Mouse (Mus musculus) MEL (cell line): ENCODE measurements around the gene Zic5. TPM values are rescaled to one million over a fixed set of nuclear protein-coding genes. Genes with fewer than 3 reads are reported as not detected.

ENCODE experiments used
- DNase-seq: peaks from one replicate; pipeline ENCODE4 v3.0.0; 2011; ENCODE audit warnings: low read depth, low spot score
- H3K27ac ChIP-seq: 2 replicates; pipeline ENCODE4 v1.5.1; 2012; ENCODE audit warnings: low read depth, mild to moderate bottlenecking, control low read depth, low read length, moderate library complexity; ENCODE audit not compliant: control insufficient read depth
- H3K27me3 ChIP-seq, 2 experiments: fragments of 150-350 bp in 1 of 2; sonication (generic) in 1 of 2; 2 replicates each; pipeline ENCODE4 v1.6.1; 2012; ENCODE audit warnings: low read length in 2 of 2, mild to moderate bottlenecking in 2 of 2, improper control_type of control experiment in 1 of 2, moderate library complexity in 1 of 2; ENCODE audit not compliant: insufficient read depth in 2 of 2, control insufficient read depth in 1 of 2
- H3K36me3 ChIP-seq, 2 experiments: 2 replicates each; pipeline ENCODE4 v1.6.1; 2012 to 2014; ENCODE audit warnings: low read length in 2 of 2, improper control_type of control experiment in 1 of 2, inconsistent platforms in 1 of 2, mild to moderate bottlenecking in 1 of 2; ENCODE audit not compliant: insufficient read depth in 2 of 2, control insufficient read depth in 1 of 2
- H3K4me1 ChIP-seq, 2 experiments: fragments of 150-350 bp in 1 of 2; sonication (generic) in 1 of 2; 2 replicates each; pipeline ENCODE4 v1.6.1; 2012; ENCODE audit warnings: low read length in 2 of 2, improper control_type of control experiment in 1 of 2, mild to moderate bottlenecking in 1 of 2; ENCODE audit not compliant: insufficient read depth in 2 of 2, control insufficient read depth in 1 of 2
- H3K4me3 ChIP-seq, 2 experiments: fragments of 150-350 bp in 1 of 2; sonication (generic) in 1 of 2; 2 replicates each; pipeline ENCODE4 v1.5.1; 2012; ENCODE audit warnings: low read depth in 2 of 2, low read length in 2 of 2, mild to moderate bottlenecking in 2 of 2, moderate library complexity in 2 of 2, control low read depth in 1 of 2, improper control_type of control experiment in 1 of 2; ENCODE audit not compliant: control insufficient read depth in 1 of 2, insufficient read depth in 1 of 2
- H3K79me2 ChIP-seq: 2 replicates; pipeline ENCODE4 v1.6.1; 2012; ENCODE audit warnings: mild to moderate bottlenecking, low read length, moderate library complexity; ENCODE audit not compliant: control insufficient read depth, poor library complexity, insufficient read depth
- H3K9ac ChIP-seq: 2 replicates; pipeline ENCODE4 v1.6.1; 2012; ENCODE audit warnings: low read depth, mild to moderate bottlenecking, control low read depth, low read length, moderate library complexity; ENCODE audit not compliant: control insufficient read depth, poor library complexity, severe bottlenecking
- H3K9me3 ChIP-seq: fragments of 150-350 bp; sonication (generic); replicated peaks from 2 replicates; pipeline ENCODE4 v1.6.1; 2012; ENCODE audit warnings: mild to moderate bottlenecking, low read length, improper control_type of control experiment, moderate library complexity; ENCODE audit not compliant: insufficient read depth
- CHD1 ChIP-seq: IDR thresholded peaks from 2 replicates; pipeline ENCODE4 v1.6.1; 2012; ENCODE audit warnings: low read depth, mild to moderate bottlenecking, inconsistent platforms, low read length, improper control_type of control experiment
- CHD2 ChIP-seq: IDR thresholded peaks from 2 replicates; pipeline ENCODE4 v1.6.1; 2011; ENCODE audit warnings: low read length, improper control_type of control experiment
- ELF1 ChIP-seq: IDR thresholded peaks from 2 replicates; pipeline ENCODE4 v1.6.1; 2014; ENCODE audit warnings: low read depth, mild to moderate bottlenecking, inconsistent platforms, low read length, improper control_type of control experiment, moderate library complexity
- EP300 ChIP-seq, 2 experiments: IDR thresholded peaks; 2 replicates each; pipeline ENCODE4 v1.6.1; 2011; ENCODE audit warnings: improper control_type of control experiment in 2 of 2, low read length in 2 of 2, low read depth in 1 of 2, mild to moderate bottlenecking in 1 of 2
- JUND ChIP-seq: IDR thresholded peaks from 2 replicates; pipeline ENCODE4 v1.6.1; 2011; ENCODE audit warnings: low read depth, mild to moderate bottlenecking, improper control_type of control experiment, low read length
- KAT2A ChIP-seq: conservative IDR thresholded peaks from 2 replicates; pipeline ENCODE4 v1.6.1; 2012; ENCODE audit warnings: low read depth, low read length, improper control_type of control experiment, inconsistent platforms
- MAFK ChIP-seq: IDR thresholded peaks from 2 replicates; pipeline ENCODE4 v1.6.1; 2011; ENCODE audit warnings: low read depth, mild to moderate bottlenecking, low read length, improper control_type of control experiment, borderline replicate concordance
- MAX ChIP-seq: IDR thresholded peaks from 2 replicates; pipeline ENCODE4 v1.6.1; 2011; ENCODE audit warnings: low read length, improper control_type of control experiment
- MAZ ChIP-seq: IDR thresholded peaks from 2 replicates; pipeline ENCODE4 v1.6.1; 2012; ENCODE audit warnings: low read depth, mild to moderate bottlenecking, inconsistent platforms, low read length, improper control_type of control experiment
- MEF2A ChIP-seq: IDR thresholded peaks from 2 replicates; pipeline ENCODE4 v1.6.1; 2014; ENCODE audit warnings: low read depth, mild to moderate bottlenecking, inconsistent platforms, low read length, improper control_type of control experiment; ENCODE audit not compliant: poor library complexity, insufficient replicate concordance, severe bottlenecking; ENCODE audit errors: extremely low read depth
- MXI1 ChIP-seq: IDR thresholded peaks from 2 replicates; pipeline ENCODE4 v1.6.1; 2011; ENCODE audit warnings: mild to moderate bottlenecking, low read depth, low read length, improper control_type of control experiment
- RCOR1 ChIP-seq: IDR thresholded peaks from 2 replicates; pipeline ENCODE4 v1.6.1; 2012; ENCODE audit warnings: low read depth, mild to moderate bottlenecking, inconsistent platforms, low read length, improper control_type of control experiment
- SMC3 ChIP-seq: IDR thresholded peaks from 2 replicates; pipeline ENCODE4 v1.6.1; 2011; ENCODE audit warnings: low read depth, low read length, improper control_type of control experiment
- TAL1 ChIP-seq: IDR thresholded peaks from 2 replicates; pipeline ENCODE4 v1.6.1; 2012; ENCODE audit warnings: mild to moderate bottlenecking, inconsistent platforms, low read length, moderate library complexity, mixed read lengths
- TBP ChIP-seq: IDR thresholded peaks from 2 replicates; pipeline ENCODE4 v1.8.0; 2011; ENCODE audit warnings: low read depth, low read length, improper control_type of control experiment
- UBTF ChIP-seq: IDR thresholded peaks from 2 replicates; pipeline ENCODE4 v1.6.1; 2012; ENCODE audit warnings: low read depth, mild to moderate bottlenecking, inconsistent platforms, low read length, improper control_type of control experiment, moderate library complexity, borderline replicate concordance; ENCODE audit not compliant: insufficient read depth
- USF1 ChIP-seq: IDR thresholded peaks from 2 replicates; pipeline ENCODE4 v1.6.1; 2014; ENCODE audit warnings: low read depth, mild to moderate bottlenecking, inconsistent platforms, low read length, improper control_type of control experiment, moderate library complexity
- ZKSCAN1 ChIP-seq: IDR thresholded peaks from 2 replicates; pipeline ENCODE4 v1.6.1; 2012; ENCODE audit warnings: low read depth, mild to moderate bottlenecking, inconsistent platforms, low read length, improper control_type of control experiment, moderate library complexity
- ZMIZ1 ChIP-seq: IDR thresholded peaks from 2 replicates; pipeline ENCODE4 v1.6.1; 2012; ENCODE audit warnings: low read depth, mild to moderate bottlenecking, inconsistent platforms, low read length, improper control_type of control experiment, moderate library complexity
- polyA plus RNA-seq, 2 experiments: library from polyadenylated mRNA; stranded (reverse) in 1 of 2; unstranded in 1 of 2; fragments of >175 nt in 1 of 2; fragments of >200 nt in 1 of 2; gene quantifications; 2 replicates each; pipeline versions ENCODE4 v1.2.1 to v1.2.4; 2012; ENCODE audit warnings: low replicate concordance in 2 of 2, low read depth in 1 of 2; ENCODE audit not compliant: insufficient read length in 2 of 2, insufficient read depth in 1 of 2, missing spikeins in 1 of 2
- total RNA-seq: library from RNA; depleted of rRNA; stranded (reverse); fragments of 300-350 nt; gene quantifications from 2 replicates; pipeline ENCODE4 v1.2.3, GENCODE M21; 2012

The Zic5 gene
- total and polyA plus RNA-seq, 3 experiments, result 10.4 to 50.6 (median 23.6) TPM

GRCm38 (mm10) chr14:122467926-122468841, 2.7 kb upstream of the Zic5 start:
- Histone ChIP-seq H3K4me1 (peaks cover 0 to 5% of the 10 kb centered on the region in 2 experiments; a peak in 2 of 4 replicates), H3K9me3 (no peaks in the 10 kb centered on the region), H3K4me3 (no peak overlapping the region), H3K79me2 (peaks cover 21% of the 10 kb centered on the region), H3K27me3 (no peaks in the 10 kb centered on the region), H3K9ac (no peak overlapping the region), H3K36me3 (peaks cover 0 to 6% of the 10 kb centered on the region in 2 experiments; a peak in 2 of 4 replicates), H3K27ac (no peak overlapping the region)
- DNase-seq, result no peak
- TF ChIP-seq JUND, result no peak
- no peak for TF ChIP-seq UBTF
- no peak for TF ChIP-seq CHD2
- no peak for TF ChIP-seq USF1
- no peak for TF ChIP-seq ZMIZ1
- no peak for TF ChIP-seq MEF2A
- no peak for TF ChIP-seq EP300 (IDR thresholded peaks at IDR 0.05; ENCODE audit: low read depth in 1 of 2, low read length in 2 of 2)

DNA sequence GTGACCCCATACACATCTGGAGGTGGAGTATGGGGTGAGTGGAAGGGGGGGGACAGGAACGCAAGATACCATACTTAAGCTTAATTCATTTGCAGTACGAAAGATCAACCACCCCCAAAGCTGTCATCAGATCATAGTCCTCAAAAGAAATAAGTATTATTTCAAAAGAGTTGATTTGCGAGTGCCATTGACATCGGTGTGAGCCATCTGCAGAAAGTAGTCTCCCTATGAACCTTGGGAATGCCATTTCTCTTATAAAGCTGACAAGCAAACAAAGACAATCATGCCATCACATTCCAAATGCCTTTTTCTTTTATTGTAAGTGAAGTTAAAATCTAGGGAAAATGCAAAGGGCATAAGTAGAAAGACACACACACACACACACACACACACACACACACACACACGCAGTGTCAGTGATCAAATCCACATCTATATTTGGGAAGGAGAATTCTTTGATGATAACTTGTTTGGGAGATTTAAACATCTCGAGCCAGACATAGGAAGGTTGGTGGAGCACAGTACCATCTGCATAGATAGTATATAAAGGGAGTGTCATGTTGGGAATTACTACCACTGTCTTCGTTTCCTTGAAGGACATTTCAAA, 1.4 kb upstream of the Zic5 start:
- Histone ChIP-seq H3K4me1 (peaks cover 3 to 7% of the 10 kb centered on the region in 2 experiments; a peak in 3 of 4 replicates), H3K4me3 (no peak overlapping the region), H3K79me2 (peaks cover 33% of the 10 kb centered on the region), H3K36me3 (peaks cover 0 to 6% of the 10 kb centered on the region in 2 experiments; a peak in 2 of 4 replicates), H3K9me3 (no peaks in the 10 kb centered on the region), H3K9ac (no peak overlapping the region)
- DNase-seq, result no peak
- TF ChIP-seq CHD1, result no peak
- no peak for TF ChIP-seq MXI1
- no peak for TF ChIP-seq TBP
- no peak for TF ChIP-seq KAT2A
- TF ChIP-seq MAX, result no peak
- no peak for TF ChIP-seq MAZ
- TF ChIP-seq ZMIZ1, result no peak
- TF ChIP-seq TAL1, result no peak
- no peak for TF ChIP-seq RCOR1
- no peak for TF ChIP-seq ELF1
- no peak for TF ChIP-seq ZKSCAN1
- TF ChIP-seq MAFK, result no peak
- TF ChIP-seq SMC3, result no peak
- TF ChIP-seq, all 39 proteins: peak for 0
- Histone ChIP-seq H3K27ac (no peak overlapping the region), H3K27me3 (no peaks in the 10 kb centered on the region)
